Mouse (Mus musculus) brain, embryonic 14.5 days (tissue): ENCODE measurements around the gene Has3.

Experiments used
- CTCF ChIP-seq: fragments of 200-500 bp; IDR thresholded peaks from 2 replicates; pipeline ENCODE4 v1.5.1; 2012; ENCODE audit warnings: inconsistent platforms, mild to moderate bottlenecking, moderate library complexity, borderline replicate concordance; ENCODE audit not compliant: insufficient read depth, insufficient read length; ENCODE audit errors: extremely low read depth
- POLR2A ChIP-seq: fragments of 200-500 bp; IDR thresholded peaks from 2 replicates; pipeline ENCODE4 v1.6.1; 2012; ENCODE audit warnings: mild to moderate bottlenecking, inconsistent platforms, borderline replicate concordance; ENCODE audit not compliant: poor library complexity, insufficient read depth, insufficient read length, severe bottlenecking; ENCODE audit errors: extremely low read depth

- no peak for TF ChIP-seq CTCF
- no peak for TF ChIP-seq POLR2A
These were observed 41.1 kb upstream of the Has3 start for GRCm38 (mm10) chr8:106828921-106829320.
